Mouse (Mus musculus) C2C12 (cell line): ENCODE data around the gene Lias. TPM values are rescaled to one million over a fixed set of nuclear protein-coding genes. Genes with fewer than 3 reads are reported as not detected.

Source experiments
- H3K27me3 ChIP-seq: one replicate; pipeline ENCODE4 v1.6.1; 2011; ENCODE audit not compliant: control insufficient read depth, insufficient read depth, insufficient read length
- H3K36me3 ChIP-seq: one replicate; pipeline ENCODE4 v1.6.1; 2011; ENCODE audit not compliant: control insufficient read depth, insufficient read depth
- H3K4me3 ChIP-seq: one replicate; pipeline ENCODE4 v1.5.1; 2011; ENCODE audit warnings: mild to moderate bottlenecking, control low read depth; ENCODE audit not compliant: poor library complexity, insufficient read depth, severe bottlenecking
- H3K79me2 ChIP-seq: one replicate; pipeline ENCODE4 v1.6.1; 2011; ENCODE audit not compliant: control insufficient read depth, insufficient read depth
- H3K79me3 ChIP-seq: one replicate; pipeline ENCODE4 v1.6.1; 2011; ENCODE audit warnings: low read depth, control low read depth
- H3ac ChIP-seq: one replicate; pipeline ENCODE3; 2011; ENCODE audit warnings: low read depth; ENCODE audit not compliant: control insufficient read depth, insufficient read length
- CEBPB ChIP-seq: IDR thresholded peaks from one replicate; pipeline ENCODE4 v1.6.1; 2011; ENCODE audit warnings: low read depth, mild to moderate bottlenecking, control low read depth, moderate library complexity
- CTCF ChIP-seq: IDR thresholded peaks from one replicate; pipeline ENCODE4 v1.5.1; 2011; ENCODE audit not compliant: control insufficient read depth, insufficient read depth, insufficient read length
- FOSL1 ChIP-seq: IDR thresholded peaks from one replicate; pipeline ENCODE4 v1.8.0; 2011; ENCODE audit warnings: mild to moderate bottlenecking, low read length; ENCODE audit not compliant: poor library complexity, insufficient read depth, severe bottlenecking
- MAX ChIP-seq: IDR thresholded peaks from one replicate; pipeline ENCODE4 v1.6.1; 2011; ENCODE audit warnings: mild to moderate bottlenecking, control low read depth
- MYOD1 ChIP-seq: IDR thresholded peaks from one replicate; pipeline ENCODE4 v1.6.1; 2011; ENCODE audit warnings: low read depth; ENCODE audit not compliant: control insufficient read depth, insufficient read length
- MYOG ChIP-seq: IDR thresholded peaks from one replicate; pipeline ENCODE4 v1.6.1; 2011; ENCODE audit not compliant: control insufficient read depth, insufficient read length; ENCODE audit errors: extremely low read depth
- USF1 ChIP-seq: IDR thresholded peaks from one replicate; pipeline ENCODE4 v1.6.1; 2011; ENCODE audit warnings: low read depth, mild to moderate bottlenecking, control low read depth, moderate library complexity
- polyA plus RNA-seq: library from polyadenylated mRNA; unstranded; fragments of >200 nt; fragmentation: generic; extraction: Trizol; gene quantifications from one replicate; pipeline ENCODE4 v1.2.1, GENCODE M21; 2012; ENCODE audit warnings: missing spikeins

The Lias gene
- polyA plus RNA-seq, 1 experiment: 17.4 TPM

GRCm38 (mm10) chr5:65444981-65445380 is 53.7 kb downstream of the Lias start:
- Histone ChIP-seq H3K27me3 (no peaks in the 10 kb centered on the region), H3K36me3 (no peaks in the 10 kb centered on the region), H3K79me2 (no peaks in the 10 kb centered on the region), H3ac (no peak overlapping the region), H3K79me3 (no peaks in the 10 kb centered on the region), H3K4me3 (no peak overlapping the region)
- TF ChIP-seq USF1 (no peak), FOSL1 (no peak), CEBPB (no peak), CTCF (no peak), MYOD1 (no peak), MYOG (no peak), MAX (no peak)

DNA sequence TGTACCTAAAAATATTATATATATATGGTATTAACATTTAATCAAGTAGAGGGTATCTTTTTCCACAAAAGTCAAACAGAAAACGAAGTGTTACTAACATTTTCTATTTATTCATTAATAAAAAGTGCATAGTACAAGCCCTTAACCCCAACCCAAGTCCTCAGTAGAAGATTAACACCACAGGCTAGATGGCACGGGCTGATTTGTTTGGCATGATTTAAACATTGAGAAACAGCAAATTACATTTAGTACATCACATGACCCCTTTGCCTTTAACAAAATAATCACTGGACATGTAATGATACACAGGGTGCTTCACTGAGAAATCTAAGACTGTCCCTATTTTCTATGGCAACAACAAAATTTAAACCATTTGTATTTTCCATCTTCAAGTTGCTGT is 55.5 kb downstream of the Lias start:
- H3K79me3 ChIP-seq: no peaks in the 10 kb centered on the region
- H3K79me2 ChIP-seq: no peaks in the 10 kb centered on the region
- no peak overlapping the region for H3K4me3 ChIP-seq
- no peak overlapping the region for H3ac ChIP-seq
- H3K36me3 ChIP-seq: no peaks in the 10 kb centered on the region
- no peaks in the 10 kb centered on the region for H3K27me3 ChIP-seq
- no peak for TF ChIP-seq CEBPB

GRCm38 (mm10) chr5:65447826-65448225 is 56.5 kb downstream of the Lias start:
- Histone ChIP-seq H3K36me3 (no peaks in the 10 kb centered on the region), H3K4me3 (no peak overlapping the region), H3ac (no peak overlapping the region), H3K27me3 (no peaks in the 10 kb centered on the region), H3K79me3 (no peaks in the 10 kb centered on the region), H3K79me2 (no peaks in the 10 kb centered on the region)
- TF ChIP-seq FOSL1 (no peak), MYOD1 (no peak), MAX (no peak), MYOG (no peak), USF1 (no peak), CEBPB (no peak), CTCF (no peak)

DNA sequence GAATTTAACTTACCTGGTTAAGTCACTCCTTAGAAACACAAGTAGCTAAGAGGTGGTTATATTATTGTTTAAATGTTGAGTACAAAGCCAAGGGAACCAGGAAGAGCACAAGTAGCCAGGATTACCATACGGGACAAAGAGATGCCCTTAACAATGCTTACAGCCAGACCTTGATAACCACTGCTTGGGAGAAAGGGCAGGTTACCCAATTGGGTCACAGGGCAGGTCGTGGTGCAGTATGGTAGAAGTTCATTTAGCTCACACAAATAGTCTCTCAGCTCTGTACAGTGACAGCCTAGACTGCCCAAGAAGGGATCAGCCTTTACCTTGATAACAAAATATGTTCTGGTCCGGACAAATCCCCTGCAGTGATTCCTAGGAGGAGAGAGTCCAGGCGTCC is 57.6 kb downstream of the Lias start:
- TF ChIP-seq CEBPB (no peak), CTCF (no peak), MYOD1 (no peak), USF1 (no peak), MYOG (no peak), MAX (no peak), FOSL1 (no peak)

GRCm38 (mm10) chr5:65454771-65455170 is 63.5 kb downstream of the Lias start:
- no peak overlapping the region for H3ac ChIP-seq
- no peak overlapping the region for H3K4me3 ChIP-seq
- H3K79me3 ChIP-seq: no peaks in the 10 kb centered on the region
- H3K27me3 ChIP-seq: no peaks in the 10 kb centered on the region
- H3K36me3 ChIP-seq: no peaks in the 10 kb centered on the region
- TF ChIP-seq MAX (no peak), USF1 (no peak), CEBPB (no peak), FOSL1 (no peak), MYOG (no peak), MYOD1 (no peak), CTCF (no peak)
- H3K79me2 ChIP-seq: peaks cover 10% of the 10 kb centered on the region

More for the DNA sequence above, 57.6 kb downstream of the Lias start:
- no peak overlapping the region for H3ac ChIP-seq
- no peak overlapping the region for H3K4me3 ChIP-seq
- H3K36me3 ChIP-seq: no peaks in the 10 kb centered on the region
- no peaks in the 10 kb centered on the region for H3K79me3 ChIP-seq
- peaks cover 5% of the 10 kb centered on the region for H3K79me2 ChIP-seq
- no peaks in the 10 kb centered on the region for H3K27me3 ChIP-seq

GRCm38 (mm10) chr5:65457086-65457827 is 66.0 kb downstream of the Lias start:
- Histone ChIP-seq H3K36me3 (no peaks in the 10 kb centered on the region), H3K79me2 (peaks cover 10% of the 10 kb centered on the region), H3K4me3 (no peak overlapping the region), H3K79me3 (no peaks in the 10 kb centered on the region), H3ac (no peak overlapping the region), H3K27me3 (no peaks in the 10 kb centered on the region)
- TF ChIP-seq MYOG (no peak), CTCF (no peak), USF1 (no peak)
